Mouse (Mus musculus): ENCODE data around the gene Tmem230. TPM values are rescaled to one million over a fixed set of nuclear protein-coding genes. Genes with fewer than 3 reads are reported as not detected.

The Tmem230 gene
- polyA plus RNA-seq (2012), result 31.7 and 37.0 TPM in 2 replicates

GRCm38 (mm10) chr2:132247539-132248313 is at the start of gene Tmem230:
Gene Tmem230, minus strand, starts transcription at chr2:132247807.
- no peak for TF ChIP-seq GATA1 (IDR thresholded peaks at IDR 0.05; ENCODE audit: low read length)

- no peak for TF ChIP-seq GATA1 (IDR thresholded peaks at IDR 0.05; ENCODE audit: low read length)
These were observed 46.3 kb upstream of the Tmem230 start for GRCm38 (mm10) chr2:132293694-132294450.

GRCm38 (mm10) chr2:132292083-132292482 is 44.5 kb upstream of the Tmem230 start:
- TF ChIP-seq GATA1 (IDR thresholded peaks at IDR 0.05; ENCODE audit: low read length), result no peak

- TF ChIP-seq GATA1 (IDR thresholded peaks at IDR 0.05; ENCODE audit: low read length), result no peak
These were observed 43.7 kb upstream of the Tmem230 start for GRCm38 (mm10) chr2:132291265-132291664.

- TF ChIP-seq GATA1 (IDR thresholded peaks at IDR 0.05; ENCODE audit: low read length), result no peak
These were observed 43.2 kb upstream of the Tmem230 start for GRCm38 (mm10) chr2:132290808-132291207.

GRCm38 (mm10) chr2:132286376-132287076 is 38.9 kb upstream of the Tmem230 start:
- no peak for TF ChIP-seq GATA1 (IDR thresholded peaks at IDR 0.05; ENCODE audit: low read length)

- no peak for TF ChIP-seq GATA1 (IDR thresholded peaks at IDR 0.05; ENCODE audit: low read length)
These were observed 37.0 kb upstream of the Tmem230 start for GRCm38 (mm10) chr2:132284492-132285139.

- no peak for TF ChIP-seq GATA1 (IDR thresholded peaks at IDR 0.05; ENCODE audit: low read length)
These were observed 35.8 kb upstream of the Tmem230 start for GRCm38 (mm10) chr2:132283236-132284070.

GRCm38 (mm10) chr2:132282453-132283174 is 35.0 kb upstream of the Tmem230 start:
- TF ChIP-seq GATA1 (IDR thresholded peaks at IDR 0.05; ENCODE audit: low read length), result no peak

GRCm38 (mm10) chr2:132281560-132282452 is 34.2 kb upstream of the Tmem230 start:
- TF ChIP-seq GATA1 (IDR thresholded peaks at IDR 0.05; ENCODE audit: low read length), result no peak

- TF ChIP-seq GATA1 (IDR thresholded peaks at IDR 0.05; ENCODE audit: low read length), result no peak
These were observed 33.0 kb upstream of the Tmem230 start for GRCm38 (mm10) chr2:132280518-132281120.

- TF ChIP-seq GATA1 (IDR thresholded peaks at IDR 0.05; ENCODE audit: low read length), result no peak
These were observed 32.4 kb upstream of the Tmem230 start for GRCm38 (mm10) chr2:132279978-132280377.
